In the genomic region with DNA sequence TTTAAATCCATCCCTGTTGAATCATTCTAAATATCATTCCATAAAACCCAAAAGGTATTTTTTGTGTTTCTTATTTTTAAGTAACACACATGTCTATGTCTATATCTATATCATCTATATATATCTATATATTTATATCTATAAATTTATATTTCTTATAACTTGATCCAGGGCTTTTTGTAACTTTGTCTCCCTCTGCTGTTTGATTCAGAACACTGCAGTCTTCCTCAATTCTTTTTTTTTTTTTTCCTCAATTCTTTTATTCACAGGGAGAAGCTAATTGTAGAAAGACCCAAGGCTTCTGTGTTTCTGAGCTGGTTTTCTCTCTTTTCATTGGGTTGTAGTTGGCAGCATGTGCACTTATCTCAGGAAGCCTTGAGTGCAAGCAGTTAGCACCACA, we compare ENCODE assay signal across 15 mouse cellular contexts.
"Had no signal": no experiment of that assay in that cellular context is flagged by ENCODE, and none has a peak within 500 bp of the region (broad histone marks: within the 10 kb centered on the region; RNA-seq: fewer than 3 reads in every experiment).

No protein-coding gene starts in this region.

- H3K9me3 ChIP-seq: midbrain, embryonic 15.5 days had no signal

- ATAC-seq: lung, postnatal 0 days; midbrain, embryonic 15.5 days had no signal

- H3K9ac ChIP-seq: kidney, embryonic 15.5 days; limb, embryonic 12.5 days; liver, embryonic 14.5 days; midbrain, embryonic 15.5 days; neural tube, embryonic 13.5 days had no signal

- H3K4me1 ChIP-seq: kidney, embryonic 15.5 days; limb, embryonic 12.5 days; midbrain, embryonic 15.5 days; neural tube, embryonic 13.5 days had no signal

- H3K4me3 ChIP-seq: kidney, embryonic 15.5 days; limb, embryonic 12.5 days; midbrain, embryonic 15.5 days; neural tube, embryonic 13.5 days had no signal

- H3K27me3 ChIP-seq: kidney, embryonic 15.5 days; limb, embryonic 12.5 days; midbrain, embryonic 15.5 days; neural tube, embryonic 13.5 days had no signal

- H3K27ac ChIP-seq: kidney, embryonic 15.5 days; limb, embryonic 12.5 days; liver, embryonic 14.5 days; midbrain, embryonic 15.5 days; neural tube, embryonic 13.5 days had no signal

- DNase-seq: kidney, adult 2 months; kidney, postnatal 4 days; lung, adult 18-20 months; lung, postnatal 4 days; retina, postnatal 1 day; right cerebral cortex, postnatal 4 days; spleen, adult 18-20 months; thymus, postnatal 36 days had no signal

- H3K36me3 ChIP-seq: kidney, embryonic 15.5 days; limb, embryonic 12.5 days; midbrain, embryonic 15.5 days; neural tube, embryonic 13.5 days had no signal

- H3K4me2 ChIP-seq: kidney, embryonic 15.5 days; limb, embryonic 12.5 days; midbrain, embryonic 11.5 days; midbrain, embryonic 15.5 days; neural tube, embryonic 13.5 days had no signal
